Mouse (Mus musculus): ENCODE data around the gene Ucp1. TPM values are rescaled to one million over a fixed set of nuclear protein-coding genes. Genes with fewer than 3 reads are reported as not detected.

The Ucp1 gene
- total RNA-seq, 2 experiments from 2014 or later = not detected

GRCm38 (mm10) chr8:83323056-83323455 is 32.9 kb downstream of the Ucp1 start:
- no peak for DNase-seq (ENCODE audit: low spot score in 2 of 2)
- intact Hi-C loops (cut with DNase I) = no loop called here

GRCm38 (mm10) chr8:83327889-83328288 is 37.7 kb downstream of the Ucp1 start:
- intact Hi-C loops (cut with DNase I) = loop anchor here (5.0 kb wide), 1 partner anchor 61 kb away; no protein-coding TSS in a partner anchor
- DNase-seq (ENCODE audit: low spot score in 2 of 2) = no peak

- intact Hi-C loops (cut with DNase I) = no loop called here
- DNase-seq (ENCODE audit: low spot score in 2 of 2) = peak in 1 of 2 experiments; percentile 62
Measured at GRCm38 (mm10) chr8:83331567-83331898, 41.4 kb downstream of the Ucp1 start.

- intact Hi-C loops (cut with DNase I) = loop anchor here (1.0 kb wide), 1 partner anchor 110 kb away; no protein-coding TSS in a partner anchor
- DNase-seq (ENCODE audit: low spot score in 2 of 2) = peak; percentile 97 to 98
Measured at GRCm38 (mm10) chr8:83331899-83332697, 41.9 kb downstream of the Ucp1 start, which contains the start of gene Elmod2. TSS of gene Elmod2 (minus strand) at chr8:83332486.

GRCm38 (mm10) chr8:83332864-83333263 is 42.7 kb downstream of the Ucp1 start:
- DNase-seq (ENCODE audit: low spot score in 2 of 2) = no peak
- intact Hi-C loops (cut with DNase I) = loop anchor here (1.0 kb wide), 1 partner anchor 109 kb away; no protein-coding TSS in a partner anchor

GRCm38 (mm10) chr8:83342076-83342475 is 51.9 kb downstream of the Ucp1 start:
- intact Hi-C loops (cut with DNase I) = loop anchor here (2.0 to 5.0 kb wide), 4 partner anchors 40 to 480 kb away; partner anchors contain the start of gene Rnf150

GRCm38 (mm10) chr8:83342693-83343092 is 52.5 kb downstream of the Ucp1 start:
- intact Hi-C loops (cut with DNase I) = loop anchor here (2.0 to 5.0 kb wide), 4 partner anchors 40 to 480 kb away; partner anchors contain the start of gene Rnf150
- DNase-seq (ENCODE audit: low spot score in 2 of 2) = peak; percentile 20 to 39

More at GRCm38 (mm10) chr8:83342076-83342475, 51.9 kb downstream of the Ucp1 start:
- DNase-seq (ENCODE audit: low spot score in 2 of 2) = no peak

Other genes starting within 250 kb of the Ucp1 start
- gene Tbc1d9, start 125.0 kb upstream of the Ucp1 start, total RNA-seq (2021) = 100 to 1,000 TPM in 1 of 2 experiments, 10 to 100 TPM in 1; 98.7 to 106 TPM
- gene Gm10645, start 124.2 kb upstream of the Ucp1 start, total RNA-seq (2021) = 1 to 10 TPM; 1.6 to 3.0 TPM
- 10 to 100 TPM; 12.3 to 14.2 TPM for gene Elmod2, start 42.1 kb downstream of the Ucp1 start, total RNA-seq (2021)
- gene Mgat4d, start 58.1 kb downstream of the Ucp1 start, total RNA-seq (2021) = not detected
- gene Clgn, start 99.5 kb downstream of the Ucp1 start, total RNA-seq (2021) = 1 to 10 TPM; 7.7 to 9.2 TPM
- gene Scoc, start 168.0 kb downstream of the Ucp1 start, total RNA-seq (2021) = 100 to 1,000 TPM; 212 to 232 TPM
- not detected for gene Olfr370, start 245.4 kb downstream of the Ucp1 start, total RNA-seq (2021)